Mouse (Mus musculus) NIH3T3 (cell line): ENCODE data around the gene Fbxl20.
A peak's percentile ranks its signal among the peaks of the same experiment; 100 is the strongest.
"Not testable (repeated sequence)": the region's sequence is repeated elsewhere in the genome, so short reads cannot be mapped to it uniquely, and the experiment has no call there.

Experiments used
- DNase-seq: peaks from one replicate; pipeline ENCODE4 v3.0.0-alpha.2; 2012; ENCODE audit warnings: low read depth

Fbxl20 gene

DNA sequence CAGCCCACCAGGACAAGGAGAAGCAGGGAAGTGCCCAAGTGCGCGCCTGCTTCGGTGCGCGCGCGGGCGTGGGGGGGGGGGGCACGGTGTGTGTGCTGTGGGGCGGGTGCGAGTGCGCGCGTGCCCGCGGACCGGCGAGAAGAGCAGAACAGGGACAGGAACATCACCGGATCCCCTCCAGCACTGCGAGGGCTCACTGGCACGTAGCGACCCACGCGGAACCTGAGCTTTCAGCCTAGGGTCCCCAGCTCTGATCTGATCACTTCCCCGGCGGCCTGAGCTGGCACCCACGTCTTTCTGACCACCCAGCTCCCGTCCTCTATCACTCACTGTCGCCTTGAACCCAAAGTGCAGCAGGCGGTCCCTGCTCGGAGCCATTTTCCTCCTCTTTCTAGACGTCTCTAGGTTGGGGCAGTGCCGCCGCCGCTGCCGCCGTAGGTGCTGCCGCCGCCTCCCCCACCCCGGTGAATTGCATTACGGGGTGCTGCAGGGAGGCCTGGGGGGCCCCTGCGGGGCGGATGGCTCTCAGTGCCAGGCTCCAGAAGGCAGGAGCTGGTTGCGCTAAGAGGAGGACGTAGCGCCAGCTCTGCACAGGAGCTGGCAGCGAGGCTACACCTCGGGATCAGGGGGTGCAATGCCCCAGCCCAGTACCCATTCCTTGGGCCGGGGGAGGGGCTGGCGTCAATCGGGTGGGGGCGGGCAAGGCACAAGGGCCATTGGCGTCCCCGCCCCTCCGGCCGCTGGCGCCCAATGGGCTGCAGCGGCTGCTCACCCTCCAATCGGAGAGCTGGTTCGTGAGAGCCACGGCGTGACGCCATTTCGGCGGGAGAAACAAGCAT is at the start of gene Fbxl20:
Gene Fbxl20 (minus strand): TSS at position 618 of the 839 bp plus-strand sequence.
- DNase-seq, result peak; percentile 97

- peak; percentile 98 for DNase-seq
Observed at GRCm38 (mm10) chr11:98192901-98193805, 43.0 kb upstream of the Fbxl20 start, which contains the start of gene Med1. Med1 (minus strand) TSS chr11:98193293.

DNA sequence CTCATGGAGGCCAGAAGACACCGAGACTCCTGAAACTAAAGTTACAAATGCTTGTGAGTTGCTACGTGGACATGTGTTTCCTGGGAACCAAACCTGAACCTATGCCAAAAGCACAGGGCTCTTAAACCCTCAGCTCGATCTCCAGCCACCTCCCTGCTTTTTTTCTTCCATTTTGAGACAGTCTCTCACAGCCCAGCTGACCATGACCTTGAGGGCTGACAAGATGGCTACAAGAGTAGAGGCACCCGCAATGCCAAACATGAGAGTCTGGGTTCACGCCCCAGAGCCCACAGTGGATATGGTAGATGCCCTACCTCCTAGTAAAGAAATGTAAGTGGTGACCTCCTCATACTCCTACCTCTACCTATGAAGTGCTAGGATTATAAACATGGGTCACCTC is 40.6 kb upstream of the Fbxl20 start:
- DNase-seq, result no peak

GRCm38 (mm10) chr11:98187640-98188395 is 37.6 kb upstream of the Fbxl20 start:
- DNase-seq, result no peak

DNA sequence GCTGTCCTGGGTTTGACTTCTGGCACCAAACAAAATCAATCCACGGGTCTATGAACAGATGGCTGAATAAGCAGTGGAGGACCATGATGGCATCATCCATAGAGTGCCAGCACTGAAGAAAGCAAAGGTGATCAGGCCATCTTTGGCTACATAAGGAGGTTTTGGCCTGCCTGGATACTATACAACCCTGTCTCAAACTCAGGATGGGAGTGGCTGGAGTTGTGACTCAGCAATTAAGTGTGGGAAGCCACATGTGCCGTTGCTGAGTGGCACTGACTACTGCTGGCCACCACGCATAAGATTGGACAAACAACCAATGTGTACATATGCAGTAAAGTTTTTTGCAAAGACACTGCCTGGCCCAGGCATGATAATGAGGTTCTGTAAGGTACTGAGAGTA is 31.9 kb upstream of the Fbxl20 start:
- DNase-seq, result not testable (repeated sequence)

- DNase-seq, result no peak
Observed at GRCm38 (mm10) chr11:98168400-98168799, 18.2 kb upstream of the Fbxl20 start.

DNA sequence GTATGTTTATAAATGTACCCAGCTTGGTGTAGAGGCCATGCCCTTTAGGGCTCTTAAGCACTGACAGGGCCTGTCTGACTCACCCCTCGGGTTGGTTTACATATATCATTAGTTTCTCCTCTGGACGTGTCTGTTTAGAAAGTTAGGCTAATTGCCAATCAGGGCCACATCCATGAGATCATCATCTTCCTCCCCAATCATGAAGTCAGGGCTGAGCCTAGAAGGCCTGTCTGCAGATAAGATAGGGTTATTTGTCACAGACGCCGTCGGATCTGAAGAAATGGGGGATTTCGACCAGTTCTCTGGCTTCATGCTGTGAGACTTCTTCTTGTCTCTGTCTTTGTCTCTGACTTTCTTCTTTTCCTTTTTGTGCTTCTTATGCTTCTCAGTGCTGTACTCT is 4.9 kb upstream of the Fbxl20 start:
- no peak for DNase-seq

DNA sequence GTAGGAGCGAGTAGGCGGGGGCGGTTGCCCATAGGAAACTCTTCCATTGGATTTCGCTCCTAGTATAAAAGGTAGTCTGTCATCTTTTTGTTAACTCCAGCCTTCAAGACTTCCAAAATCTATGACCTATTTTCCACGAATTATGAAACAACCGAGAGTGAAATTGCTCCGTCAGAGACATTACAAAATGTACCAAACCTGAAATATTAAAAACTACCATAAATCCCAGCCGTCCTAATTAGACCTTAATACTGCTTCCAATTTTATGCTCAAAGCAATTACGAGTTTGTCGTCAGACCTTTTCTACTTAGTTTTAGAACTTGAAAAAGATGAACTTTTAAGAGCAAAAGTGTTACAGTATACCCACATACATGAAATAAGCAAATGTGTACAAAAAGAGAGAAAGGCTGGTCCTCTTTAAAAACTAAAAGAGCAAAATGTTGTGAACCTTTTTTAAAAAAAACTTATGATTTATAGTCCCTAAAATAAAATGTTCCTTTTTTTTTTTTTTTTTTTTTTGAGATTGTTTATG is 488 bp upstream of the Fbxl20 start:
- no peak for DNase-seq

GRCm38 (mm10) chr11:98149304-98149750 is 876 bp downstream of the Fbxl20 start:
- peak; percentile 94 for DNase-seq

GRCm38 (mm10) chr11:98148551-98149301 is 1.5 kb downstream of the Fbxl20 start:
- peak; percentile 64 for DNase-seq

DNA sequence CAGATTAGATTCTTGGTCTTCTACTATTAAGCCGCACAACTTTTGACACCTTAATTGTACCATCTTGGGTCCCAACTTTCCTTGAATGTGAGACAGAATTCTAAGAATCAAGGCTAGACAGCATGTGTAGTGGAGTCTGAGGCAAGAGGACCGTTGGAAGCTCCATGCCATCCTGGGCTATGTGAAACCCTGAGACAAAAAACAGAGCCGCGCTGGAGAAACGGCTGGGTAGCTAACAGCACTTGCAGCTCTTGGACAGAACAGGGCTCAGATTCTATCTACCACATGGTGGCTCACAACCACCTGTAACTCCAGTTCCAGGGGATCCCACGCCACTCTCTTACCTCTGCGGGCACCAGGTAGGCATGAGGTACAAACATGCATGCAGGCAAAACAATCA is 4.3 kb downstream of the Fbxl20 start:
- DNase-seq, result no peak

DNA sequence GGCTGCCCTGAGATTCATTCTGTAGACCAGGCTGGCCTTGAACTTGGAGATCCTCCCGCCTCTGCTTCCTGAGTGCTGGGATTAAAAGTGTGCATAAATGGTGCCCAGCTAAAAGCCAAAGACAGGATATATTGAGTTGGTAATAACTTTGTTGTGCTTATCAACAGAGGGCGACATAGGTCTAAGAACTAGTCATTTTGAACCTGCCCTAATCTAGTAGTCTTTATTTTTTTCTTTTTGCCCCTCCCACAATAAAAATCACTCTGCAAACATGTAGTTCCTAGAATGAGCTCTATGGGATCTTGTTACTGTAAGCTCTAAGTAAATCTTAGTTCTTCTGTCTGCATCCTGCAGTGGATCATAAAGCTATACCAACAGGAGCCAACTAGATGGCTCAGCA is 7.7 kb downstream of the Fbxl20 start:
- no peak for DNase-seq

GRCm38 (mm10) chr11:98138894-98139293 is 11.3 kb downstream of the Fbxl20 start:
- no peak for DNase-seq

DNA sequence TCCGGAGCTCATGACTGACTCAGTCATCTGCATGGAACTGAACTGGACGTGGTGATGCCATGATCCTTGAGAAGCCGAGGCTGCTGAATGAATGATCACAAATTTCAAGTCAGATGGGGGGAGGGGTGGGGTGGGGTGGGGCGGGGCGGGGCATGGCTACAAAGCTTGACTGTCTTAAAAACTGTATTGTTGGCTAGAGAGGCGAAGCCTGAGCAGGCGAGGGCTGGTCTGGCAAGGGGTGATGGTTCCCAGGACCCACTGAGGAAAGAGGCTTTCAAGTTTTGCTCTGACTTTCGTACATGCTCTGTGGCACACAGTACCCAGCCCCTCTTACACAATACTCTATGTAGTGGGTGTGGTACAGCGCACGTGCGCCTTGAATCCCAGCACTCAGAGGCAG is 12.4 kb downstream of the Fbxl20 start:
- no peak for DNase-seq

DNA sequence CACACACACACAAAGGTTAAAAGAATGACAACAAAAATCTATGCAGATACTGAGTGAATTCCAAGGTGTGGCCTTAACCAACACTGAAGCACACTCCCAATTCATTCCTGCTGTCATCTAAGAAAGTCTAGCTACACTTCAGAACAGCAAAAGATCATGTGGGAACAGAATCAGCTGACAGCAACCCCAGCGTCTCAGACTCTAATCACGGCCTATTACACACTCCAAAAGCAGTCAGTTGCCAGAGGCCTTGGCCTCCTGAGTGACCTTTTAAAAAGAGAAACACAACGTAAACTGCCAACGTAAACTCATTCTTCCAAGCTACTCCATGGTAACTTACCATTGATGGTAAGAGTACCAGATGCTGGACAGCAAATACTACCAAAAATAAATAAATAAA is 15.3 kb downstream of the Fbxl20 start:
- no peak for DNase-seq

DNA sequence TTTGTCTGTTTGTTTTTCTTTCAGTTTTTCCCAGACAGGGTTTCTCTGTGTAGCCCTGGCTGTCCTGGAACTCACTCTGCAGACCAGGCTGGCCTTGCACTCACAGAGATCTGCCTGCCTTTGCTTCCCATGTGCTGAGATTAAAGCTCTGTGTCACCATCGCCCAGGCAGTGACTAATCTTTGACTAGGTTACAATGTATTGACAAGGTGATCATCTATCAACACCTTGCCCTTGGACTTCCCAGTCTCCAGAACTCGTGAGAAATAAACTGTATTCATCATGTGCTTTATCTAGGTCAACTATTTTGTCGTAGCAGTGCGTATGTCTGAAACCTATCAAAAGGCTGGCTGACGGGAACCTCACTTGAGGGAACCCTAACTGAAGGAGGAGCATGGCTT is 26.8 kb downstream of the Fbxl20 start:
- DNase-seq, result no peak

GRCm38 (mm10) chr11:98114363-98114762 is 35.8 kb downstream of the Fbxl20 start:
- DNase-seq, result no peak

GRCm38 (mm10) chr11:98113504-98113903 is 36.7 kb downstream of the Fbxl20 start:
- no peak for DNase-seq

GRCm38 (mm10) chr11:98109706-98110105 is 40.5 kb downstream of the Fbxl20 start:
- DNase-seq, result no peak

GRCm38 (mm10) chr11:98101332-98101731 is 48.9 kb downstream of the Fbxl20 start:
- no peak for DNase-seq

- no peak for DNase-seq
Observed at GRCm38 (mm10) chr11:98090583-98090982, 59.6 kb downstream of the Fbxl20 start.
